Mouse (Mus musculus): Measurements from ENCODE around the gene Cmya5. TPM values are rescaled to one million over a fixed set of nuclear protein-coding genes. Genes with fewer than 3 reads are reported as not detected.

The Cmya5 gene
- polyA plus RNA-seq, 1 experiment from 2014 or later, result 0.24 TPM

DNA sequence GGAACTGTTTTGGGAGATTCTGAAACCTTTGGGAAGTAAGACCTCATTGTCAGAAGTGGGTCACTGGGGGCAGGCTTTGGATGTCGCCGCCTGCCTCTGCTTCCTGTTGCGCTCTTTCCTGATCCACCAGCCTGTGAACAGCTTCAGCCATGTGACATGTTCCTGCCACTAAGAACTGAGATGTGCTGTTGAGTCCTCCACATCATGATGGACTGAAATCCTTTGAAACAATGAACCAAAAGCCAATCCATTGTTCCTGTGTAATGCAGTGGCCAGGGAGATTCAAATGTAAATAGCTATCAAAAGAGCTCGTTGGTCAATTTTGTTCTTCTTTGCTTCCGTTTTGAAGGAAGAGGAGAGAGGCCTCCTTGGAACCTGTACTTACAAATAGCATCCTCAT lies 151.7 kb downstream of the Cmya5 start:
- no peak for DNase-seq (ENCODE audit: low spot score)
- H3K36me3 ChIP-seq (replicated peaks; ENCODE audit: control insufficient read depth, insufficient read depth), result no peaks in the 10 kb centered on the region
- no peak overlapping the region for H3K9ac ChIP-seq
- no peaks in the 10 kb centered on the region for H3K9me3 ChIP-seq (ENCODE audit: control insufficient read depth, low read length)
- no peaks in the 10 kb centered on the region for H3K4me1 ChIP-seq (replicated peaks; ENCODE audit: control insufficient read depth, insufficient read depth, low read length)
- no peak overlapping the region for H3K4me3 ChIP-seq (replicated peaks; ENCODE audit: low read length)
- no peaks in the 10 kb centered on the region for H3K27me3 ChIP-seq (ENCODE audit: control insufficient read depth, insufficient read depth, low read length)
- no peak overlapping the region for H3K4me2 ChIP-seq (replicated peaks)
- H3K27ac ChIP-seq, result no peak overlapping the region
- no peak for ATAC-seq (ENCODE audit: low FRiP score)
- 73% methylated on average over 5 of the region's 5 CpGs for WGBS

Other genes starting within 250 kb of the Cmya5 start
- 44.6 and 48.5 TPM in 2 replicates for gene Tent2, start 47.7 kb upstream of the Cmya5 start, polyA plus RNA-seq (2014; fragmentation: Nextera tagmentation; extraction: Ambion mirVana)
- 18.5 and 19.9 TPM in 2 replicates for gene Homer1, start 154.9 kb upstream of the Cmya5 start, polyA plus RNA-seq (2014; fragmentation: Nextera tagmentation; extraction: Ambion mirVana)

Measured in hindbrain, embryonic 14.5 days (tissue).